Mouse (Mus musculus): ENCODE results near the gene Slc6a3.

DNA sequence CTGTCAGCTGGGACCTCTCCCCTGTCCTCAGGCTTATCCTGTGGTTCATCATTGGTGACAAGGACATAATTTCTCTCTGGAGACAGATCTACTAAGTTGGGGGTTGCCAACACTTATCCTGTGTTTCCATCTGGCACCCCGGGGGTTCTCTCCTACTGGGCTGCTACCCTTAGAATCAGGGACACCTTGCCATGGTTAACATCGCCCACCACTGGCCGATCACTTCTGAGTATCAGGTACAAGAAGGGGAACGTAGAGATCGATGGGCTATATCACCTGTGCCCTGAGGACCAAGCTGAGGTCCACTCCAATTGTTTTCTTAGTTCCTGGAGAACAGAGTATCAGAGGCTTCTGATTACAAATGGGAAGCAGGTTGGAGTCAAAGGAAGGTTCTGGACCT is 27.7 kb downstream of the Slc6a3 start:
- TF ChIP-seq CTCF (IDR thresholded peaks at IDR 0.05; ENCODE audit: low read depth), result no peak
- no peak for TF ChIP-seq EP300 (IDR thresholded peaks at IDR 0.05; ENCODE audit: low read depth)
